Mouse (Mus musculus) ES-E14 (cell line): ENCODE results near the gene Actr5. TPM values are rescaled to one million over a fixed set of nuclear protein-coding genes. Genes with fewer than 3 reads are reported as not detected.

ENCODE experiments used
- DNase-seq: peaks from one replicate; pipeline ENCODE4 v3.0.0-alpha.2; 2013; ENCODE audit warnings: low read depth, low spot score
- H3K27ac ChIP-seq: 2 replicates; pipeline ENCODE4 v1.5.1; 2012; ENCODE audit warnings: low read depth, mild to moderate bottlenecking, low read length, moderate library complexity, mixed read lengths; ENCODE audit not compliant: poor library complexity, insufficient read depth, severe bottlenecking
- H3K36me3 ChIP-seq: 2 replicates; pipeline ENCODE4 v1.6.1; 2012; ENCODE audit warnings: mild to moderate bottlenecking, low read length, moderate library complexity, mixed read lengths; ENCODE audit not compliant: control insufficient read depth, poor library complexity, insufficient read depth, severe bottlenecking
- H3K4me1 ChIP-seq, 2 experiments: fragments of 150-350 bp in 1 of 2; sonication (generic) in 1 of 2; 2 replicates each; pipeline ENCODE4 v1.6.1; 2012; ENCODE audit warnings: low read length in 2 of 2, mild to moderate bottlenecking in 1 of 2, mixed read lengths in 1 of 2; ENCODE audit not compliant: control insufficient read depth in 2 of 2, insufficient read depth in 2 of 2, poor library complexity in 1 of 2
- H3K4me3 ChIP-seq, 2 experiments: fragments of 150-350 bp in 1 of 2; sonication (generic) in 1 of 2; 2 replicates each; pipeline ENCODE4 v1.5.1; 2012; ENCODE audit warnings: low read length in 2 of 2, low read depth in 1 of 2, mild to moderate bottlenecking in 1 of 2, mixed read lengths in 1 of 2; ENCODE audit not compliant: insufficient read depth in 1 of 2, poor library complexity in 1 of 2, severe bottlenecking in 1 of 2
- H3K9ac ChIP-seq: 2 replicates; pipeline ENCODE4 v1.6.1; 2012; ENCODE audit warnings: low read depth, mild to moderate bottlenecking, low read length, mixed read lengths; ENCODE audit not compliant: poor library complexity, insufficient read depth, severe bottlenecking
- H3K9me3 ChIP-seq: fragments of 150-350 bp; sonication (generic); 2 replicates; pipeline ENCODE4 v1.6.1; 2012; ENCODE audit warnings: low read depth, mild to moderate bottlenecking, low read length; ENCODE audit not compliant: control insufficient read depth, insufficient read depth
- CHD2 ChIP-seq: IDR thresholded peaks from 2 replicates; pipeline ENCODE4 v1.6.1; 2014; ENCODE audit warnings: mild to moderate bottlenecking, low read depth, low read length, inconsistent platforms
- HCFC1 ChIP-seq: IDR thresholded peaks from 2 replicates; pipeline ENCODE4 v1.6.1; 2012; ENCODE audit warnings: low read length, inconsistent platforms, borderline replicate concordance; ENCODE audit not compliant: insufficient read depth
- MAFK ChIP-seq: IDR thresholded peaks from 2 replicates; pipeline ENCODE4 v1.6.1; 2014; ENCODE audit warnings: mild to moderate bottlenecking, low read depth, low read length, inconsistent platforms; ENCODE audit not compliant: insufficient read depth
- ZC3H11A ChIP-seq: IDR thresholded peaks from 2 replicates; pipeline ENCODE4 v1.6.1; 2012; ENCODE audit warnings: low read depth, mild to moderate bottlenecking, inconsistent platforms, low read length, borderline replicate concordance
- ZNF384 ChIP-seq: IDR thresholded peaks from 2 replicates; pipeline ENCODE4 v1.6.1; 2012; ENCODE audit warnings: low read depth, low read length, inconsistent platforms
- in situ Hi-C, 2 experiments: fragments of 600-800 bp; cut with MboI; formaldehyde crosslinking; loops; one replicate each; pipeline ENCODE4 v1.15.1; 2025; ENCODE audit warnings: low sequenced_read_pairs in 2 of 2, inconsistent platforms in 1 of 2; ENCODE audit not compliant: unreplicated experiment in 2 of 2
- total RNA-seq: library from RNA; depleted of rRNA; stranded (reverse); fragments of 300-350 nt; gene quantifications from 2 replicates; pipeline ENCODE4 v1.2.3, GENCODE M21; 2012

Actr5 gene
- total RNA-seq, 1 experiment = 11.5 TPM

GRCm38 (mm10) chr2:158683038-158683413 is 58.3 kb downstream of the Actr5 start:
- Histone ChIP-seq H3K4me1 (peaks cover 2 to 5% of the 10 kb centered on the region in 2 experiments; a peak in 2 of 4 replicates), H3K27ac (no peak overlapping the region), H3K9me3 (no peaks in the 10 kb centered on the region), H3K4me3 (no peak overlapping the region), H3K36me3 (no peaks in the 10 kb centered on the region), H3K9ac (no peak overlapping the region)
- no peak for TF ChIP-seq ZNF384
- no peak for TF ChIP-seq CHD2
- TF ChIP-seq ZC3H11A = no peak
- no peak for TF ChIP-seq MAFK
- no peak for TF ChIP-seq HCFC1
- in situ Hi-C loops = no loop called here
- DNase-seq = no peak

GRCm38 (mm10) chr2:158684247-158684843 is 59.7 kb downstream of the Actr5 start:
- no peak overlapping the region for H3K27ac ChIP-seq
- H3K36me3 ChIP-seq = no peaks in the 10 kb centered on the region
- no peak for TF ChIP-seq MAFK
- TF ChIP-seq ZC3H11A = no peak
- TF ChIP-seq HCFC1 = no peak
- no peak for TF ChIP-seq ZNF384
- TF ChIP-seq CHD2 = no peak
- in situ Hi-C loops = no loop called here
- no peaks in the 10 kb centered on the region for H3K9me3 ChIP-seq
- DNase-seq = no peak
- H3K4me1 ChIP-seq = peaks cover 2 to 5% of the 10 kb centered on the region in 2 experiments; a peak in 2 of 4 replicates
- no peak overlapping the region for H3K9ac ChIP-seq
- no peak overlapping the region for H3K4me3 ChIP-seq

GRCm38 (mm10) chr2:158684910-158685309 is 60.2 kb downstream of the Actr5 start:
- H3K9me3 ChIP-seq = no peaks in the 10 kb centered on the region
- H3K36me3 ChIP-seq = no peaks in the 10 kb centered on the region
- TF ChIP-seq ZNF384 (no peak), MAFK (no peak), HCFC1 (no peak), CHD2 (no peak), ZC3H11A (no peak)
- H3K9ac ChIP-seq = no peak overlapping the region
- no peak overlapping the region for H3K4me3 ChIP-seq
- no peak for DNase-seq
- H3K4me1 ChIP-seq = peaks cover 2 to 5% of the 10 kb centered on the region in 2 experiments; a peak in 2 of 4 replicates
- no peak overlapping the region for H3K27ac ChIP-seq
- in situ Hi-C loops = no loop called here

GRCm38 (mm10) chr2:158686394-158686793 is 61.7 kb downstream of the Actr5 start:
- H3K4me1 ChIP-seq = peaks cover 2 to 5% of the 10 kb centered on the region in 2 experiments; a peak in 2 of 4 replicates
- in situ Hi-C loops = no loop called here
- H3K9me3 ChIP-seq = no peaks in the 10 kb centered on the region
- H3K4me3 ChIP-seq = no peak overlapping the region
- no peak for DNase-seq
- no peak overlapping the region for H3K9ac ChIP-seq
- H3K36me3 ChIP-seq = no peaks in the 10 kb centered on the region
- H3K27ac ChIP-seq = no peak overlapping the region
- TF ChIP-seq CHD2 = no peak
- TF ChIP-seq ZNF384 = no peak
- no peak for TF ChIP-seq HCFC1
- TF ChIP-seq ZC3H11A = no peak
- TF ChIP-seq MAFK = no peak
